Mouse (Mus musculus): Measurements from ENCODE around the gene Naa60.

Gene Naa60

GRCm38 (mm10) chr16:3891621-3892295 lies 19.6 kb downstream of the Naa60 start:
- DNase-seq (ENCODE audit: low spot score): no peak

- no peak for DNase-seq (ENCODE audit: low spot score)
Observed at GRCm38 (mm10) chr16:3893739-3894138, 21.6 kb downstream of the Naa60 start.

- DNase-seq (ENCODE audit: low spot score): no peak
Observed at GRCm38 (mm10) chr16:3895173-3895792, 23.1 kb downstream of the Naa60 start.

DNA sequence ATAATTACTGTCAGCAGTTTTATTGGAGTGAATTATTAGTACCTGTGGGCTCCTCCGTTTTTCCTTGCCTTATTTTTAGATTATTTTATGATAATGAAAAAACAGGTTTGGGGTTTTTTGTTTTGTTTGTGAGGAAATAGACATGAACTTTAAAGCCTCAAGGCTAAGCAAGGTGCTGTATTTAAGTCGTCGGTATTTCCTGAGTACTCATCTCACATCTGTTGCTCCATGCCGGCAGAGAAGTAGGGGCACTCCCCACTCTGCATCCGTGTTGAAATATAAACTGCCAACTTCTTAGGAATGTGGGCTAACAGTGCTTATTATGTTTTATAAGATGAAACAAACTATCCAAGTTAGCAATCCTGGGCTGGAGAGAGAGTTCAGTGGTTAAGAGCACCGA lies 23.9 kb downstream of the Naa60 start:
- DNase-seq (ENCODE audit: low spot score): no peak

GRCm38 (mm10) chr16:3896553-3896952 lies 24.4 kb downstream of the Naa60 start:
- no peak for DNase-seq (ENCODE audit: low spot score)

DNA sequence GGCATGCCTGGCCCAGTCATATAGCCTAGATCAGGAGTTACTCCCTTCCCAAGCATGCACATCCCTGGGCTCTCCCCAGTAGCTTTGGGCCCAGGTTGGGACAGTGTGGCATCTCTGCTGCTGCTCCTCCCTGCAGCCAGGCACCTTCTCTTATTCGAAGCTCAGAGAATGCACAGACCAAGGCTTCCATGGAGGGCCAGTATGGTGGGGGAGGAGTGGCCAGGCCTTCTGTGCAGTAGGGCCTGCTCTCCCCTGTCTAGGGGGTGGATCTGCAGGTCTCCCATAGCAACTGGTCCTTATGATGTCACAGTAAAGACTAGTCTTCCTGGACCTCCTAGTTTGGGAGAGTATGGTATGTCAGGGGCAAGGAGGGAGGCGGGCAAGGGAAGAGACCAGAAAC lies 35.3 kb downstream of the Naa60 start:
- no peak for DNase-seq (ENCODE audit: low spot score)

DNA sequence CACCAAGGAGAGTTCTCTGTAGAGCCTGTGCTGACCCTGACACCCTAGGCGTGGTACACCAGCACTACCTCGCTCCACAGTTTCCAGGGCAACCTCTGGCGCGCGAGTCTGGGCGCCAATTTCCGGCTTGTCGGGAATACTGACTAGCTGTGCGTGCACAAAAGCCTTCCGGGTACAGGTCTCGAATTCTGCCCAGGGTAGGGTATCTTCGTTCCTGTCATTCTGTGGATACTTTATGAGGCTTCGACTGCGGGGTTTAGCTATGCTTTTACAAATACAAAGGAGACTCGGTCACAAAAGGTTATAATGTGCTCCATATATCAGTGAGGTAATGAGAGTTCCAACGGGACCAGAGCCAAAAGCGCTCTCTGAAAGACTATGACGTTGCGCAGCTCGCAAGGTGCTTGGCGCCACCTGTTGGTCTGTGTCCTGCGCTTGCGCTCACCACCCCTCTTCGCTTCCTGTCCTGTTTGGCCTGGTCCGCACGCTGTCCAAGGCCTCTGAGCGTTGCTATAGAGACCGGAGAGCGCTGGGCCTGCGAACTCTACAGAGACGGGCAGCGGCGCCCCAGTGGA lies 36.4 kb downstream of the Naa60 start, which contains the start of the genes 1700037C18Rik and Cluap1:
1700037C18Rik (minus strand) TSS at position 153 of the 575 bp plus-strand sequence.
Cluap1 (plus strand) TSS at position 265 of the 575 bp plus-strand sequence.
- peak; percentile 94 for DNase-seq (ENCODE audit: low spot score)

GRCm38 (mm10) chr16:3909118-3909517 lies 36.9 kb downstream of the Naa60 start:
- no peak for DNase-seq (ENCODE audit: low spot score)

GRCm38 (mm10) chr16:3920756-3921155 lies 48.6 kb downstream of the Naa60 start:
- no peak for DNase-seq (ENCODE audit: low spot score)

- no peak for DNase-seq (ENCODE audit: low spot score)
Observed at GRCm38 (mm10) chr16:3923515-3923914, 51.3 kb downstream of the Naa60 start.

GRCm38 (mm10) chr16:3923966-3924365 lies 51.8 kb downstream of the Naa60 start:
- no peak for DNase-seq (ENCODE audit: low spot score)

DNA sequence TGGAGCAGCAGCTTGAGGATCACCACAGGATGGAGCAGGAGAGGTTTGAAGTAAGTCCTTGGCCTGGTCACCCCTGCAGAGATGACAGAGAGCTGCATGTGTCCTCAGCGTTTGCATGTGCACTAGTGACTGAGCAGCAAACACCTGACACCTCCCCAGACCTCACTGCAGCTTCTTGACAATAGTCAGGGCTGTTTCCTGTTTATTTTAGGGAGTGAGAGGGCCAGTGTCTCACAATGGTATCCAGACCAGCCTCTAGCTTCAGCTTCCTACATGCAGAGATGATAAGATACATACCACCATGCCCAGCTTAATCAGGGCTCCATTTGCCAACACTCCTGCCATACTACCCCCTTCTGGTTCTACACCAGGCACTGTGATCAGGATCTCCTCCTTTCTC lies 56.4 kb downstream of the Naa60 start:
- no peak for DNase-seq (ENCODE audit: low spot score)

DNA sequence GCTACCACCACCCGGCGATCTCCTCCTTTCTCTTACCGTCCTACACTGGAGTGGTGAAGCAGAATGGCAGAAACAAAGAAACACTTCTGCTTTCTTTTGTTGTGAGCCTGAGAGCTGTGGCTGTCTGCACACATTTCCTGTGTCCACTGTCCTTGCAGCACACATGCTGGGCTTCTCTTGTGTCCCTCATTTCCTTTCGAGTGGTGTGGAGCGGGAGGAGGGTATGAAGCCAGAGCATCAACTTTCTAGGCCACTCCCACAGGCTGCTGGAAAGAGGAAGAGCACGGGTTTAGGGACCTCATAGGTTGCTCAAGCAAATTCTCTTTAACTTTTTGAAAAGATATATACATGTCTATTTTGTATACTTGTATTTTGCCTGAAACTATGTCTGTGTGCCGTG lies 57.0 kb downstream of the Naa60 start:
- DNase-seq (ENCODE audit: low spot score): no peak

- no peak for DNase-seq (ENCODE audit: low spot score)
Observed at GRCm38 (mm10) chr16:3933536-3933935, 61.4 kb downstream of the Naa60 start.

GRCm38 (mm10) chr16:3934091-3934490 lies 61.9 kb downstream of the Naa60 start:
- DNase-seq (ENCODE audit: low spot score): no peak

DNA sequence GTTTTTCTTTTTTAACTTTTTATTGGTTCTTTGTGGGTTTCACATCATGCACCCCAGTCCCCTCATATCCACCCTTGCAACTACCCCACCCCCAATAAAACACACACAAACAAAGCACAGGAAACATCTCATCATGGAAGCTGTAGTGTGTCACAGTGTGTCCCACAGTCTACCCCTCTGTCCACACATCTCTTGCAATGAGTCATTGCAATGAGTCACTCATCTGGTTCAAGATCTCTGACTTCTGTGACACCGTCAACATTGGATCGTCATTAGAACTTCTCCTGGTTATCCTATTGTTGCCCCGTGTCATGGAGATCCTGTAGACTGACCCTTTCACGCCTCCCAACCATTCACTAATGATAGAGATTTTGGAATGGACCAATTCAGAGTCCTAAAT lies 62.5 kb downstream of the Naa60 start:
- DNase-seq (ENCODE audit: low spot score): no peak

- DNase-seq (ENCODE audit: low spot score): no peak
Observed at GRCm38 (mm10) chr16:3951141-3951540, 79.0 kb downstream of the Naa60 start.
